In the genomic region with DNA sequence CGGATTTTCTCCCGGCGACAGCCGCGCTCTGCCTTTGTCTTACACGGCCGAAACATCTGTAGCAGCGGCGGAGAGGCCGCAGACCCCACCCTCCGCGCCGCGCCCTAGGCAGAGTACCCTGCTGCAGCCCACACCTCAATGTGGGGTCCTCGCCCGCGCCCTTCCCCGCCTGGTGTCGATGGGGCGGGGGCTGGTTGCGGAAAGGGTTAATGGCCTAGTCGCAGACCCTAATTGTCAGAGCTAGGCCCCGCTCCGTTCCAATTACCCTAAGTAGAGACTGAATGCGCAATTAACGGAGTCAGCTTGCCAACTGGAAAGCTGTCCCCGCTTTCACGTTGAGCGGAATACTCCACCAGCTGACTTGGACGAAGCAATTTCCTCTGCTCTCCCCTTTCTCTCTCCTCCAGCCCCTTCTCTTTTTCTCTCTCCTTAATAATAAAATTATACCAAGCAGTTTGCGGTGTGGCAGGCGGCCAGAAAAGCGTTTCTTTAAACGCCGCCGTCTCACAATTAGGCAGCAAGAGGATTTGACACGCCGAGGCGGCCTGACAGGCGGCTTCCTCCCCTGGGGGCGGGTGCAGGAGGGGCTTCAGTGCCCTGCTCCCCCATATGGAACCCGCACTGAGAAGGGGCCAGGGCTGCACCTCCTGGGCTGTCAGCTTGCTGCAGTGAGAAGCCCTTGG, we compare ENCODE assay signal across 8 mouse cellular contexts. TPM values are rescaled to one million over a fixed set of nuclear protein-coding genes. Genes with fewer than 3 reads are reported as not detected.
DNase-seq lines count a peak whose midpoint lies in the region; ATAC-seq and TF ChIP-seq lines count a peak whose summit lies in the region.

No protein-coding gene starts in this region.

- WGBS in forebrain, embryonic 10.5 days, result under 1% methylated on average over 42 of the region's 42 CpGs
- under 1% methylated on average over 42 of the region's 42 CpGs for WGBS in hindbrain, embryonic 12.5 days
- WGBS in small intestine, adult 2 months, result 37% methylated on average over 42 of the region's 42 CpGs

- POLR2A ChIA-PET in Patski (lab: Charles Lee), result interaction anchor here (0.6 to 1.5 kb wide), 4 partner anchors 13 to 71 kb away, joined by 3 to 5 read pairs (median 4); no protein-coding TSS in a partner anchor

- H3K4me3 ChIP-seq in forebrain, embryonic 10.5 days, result peak overlapping the region; percentile 63
- H3K4me3 ChIP-seq in hindbrain, embryonic 12.5 days, result peak overlapping the region; percentile 64
- peak overlapping the region; percentile 62 for H3K4me3 ChIP-seq in small intestine, adult 2 months (ENCODE audit: low read depth, low read length)

- in situ Hi-C loops in Patski (cut with MboI; ENCODE audit: low pct_unique_long_range_greater_than_20kb), result no loop called here

- ATAC-seq in Patski, result peak; percentile 7
- ATAC-seq in hindbrain, embryonic 12.5 days (ENCODE audit: low FRiP score), result peak; percentile 66

- peak overlapping the region; percentile 98 for H3K4me2 ChIP-seq in hindbrain, embryonic 12.5 days (replicated peaks)

- DNase-seq in B cell, adult 2 months, result peak; percentile 59 to 63
- DNase-seq in Patski (ENCODE audit: low read depth, low spot score), result peak; percentile 68
- DNase-seq in forebrain, embryonic 10.5 days (ENCODE audit: extremely low spot score, low spot score), result peak; percentile 71
- DNase-seq in layer of hippocampus, postnatal 25 days (ENCODE audit: extremely low spot score in 1 of 2, low spot score in 1 of 2), result peak; percentile 51 to 64
- DNase-seq in lung, postnatal 4 days, result peak; percentile 55 to 64
- no peak for DNase-seq in yolk sac, embryonic 10.5 days (ENCODE audit: low spot score)

- H3K27me3 ChIP-seq in Patski, result no peaks in the 10 kb centered on the region
- H3K27me3 ChIP-seq in forebrain, embryonic 10.5 days (ENCODE audit: poor library complexity, severe bottlenecking), result peaks cover 16% of the 10 kb centered on the region
- H3K27me3 ChIP-seq in hindbrain, embryonic 12.5 days, result no peaks in the 10 kb centered on the region; the same call in 1 of the 2 replicates
- no peaks in the 10 kb centered on the region for H3K27me3 ChIP-seq in small intestine, adult 2 months (ENCODE audit: control insufficient read depth, insufficient read depth, low read length)

- TF ChIP-seq POLR2A in small intestine, adult 2 months (IDR thresholded peaks at IDR 0.05; ENCODE audit: low read depth, low read length), result no peak

- TF ChIP-seq CTCF in Patski (IDR thresholded peaks at IDR 0.05), result no peak
- no peak for TF ChIP-seq CTCF in small intestine, adult 2 months (IDR thresholded peaks at IDR 0.05; ENCODE audit: extremely low read depth, insufficient read length, insufficient replicate concordance, low read depth, low read length)

- CTCF ChIA-PET in Patski (lab: Charles Lee), result interaction anchor here (1.7 to 2.1 kb wide), 3 partner anchors 18 to 35 kb away, joined by 3 to 6 read pairs (median 4); no protein-coding TSS in a partner anchor

- H3K4me1 ChIP-seq in forebrain, embryonic 10.5 days, result peaks cover 93% of the 10 kb centered on the region
- peaks cover 80% of the 10 kb centered on the region for H3K4me1 ChIP-seq in hindbrain, embryonic 12.5 days
- peaks cover 20% of the 10 kb centered on the region for H3K4me1 ChIP-seq in small intestine, adult 2 months (ENCODE audit: control insufficient read depth, insufficient read depth, insufficient read length, low read length)

- peaks cover 35% of the 10 kb centered on the region for H3K36me3 ChIP-seq in forebrain, embryonic 10.5 days (replicated peaks)
- no peaks in the 10 kb centered on the region for H3K36me3 ChIP-seq in hindbrain, embryonic 12.5 days
- no peaks in the 10 kb centered on the region for H3K36me3 ChIP-seq in small intestine, adult 2 months (ENCODE audit: control insufficient read depth, insufficient read depth, low read length)

- H3K9ac ChIP-seq in hindbrain, embryonic 12.5 days, result peak overlapping the region; percentile 76

- peak overlapping the region; percentile 86 for H3K27ac ChIP-seq in forebrain, embryonic 10.5 days
- H3K27ac ChIP-seq in hindbrain, embryonic 12.5 days, result peak overlapping the region; percentile 99
- H3K27ac ChIP-seq in small intestine, adult 2 months (ENCODE audit: insufficient read depth, low read depth, low read length), result no peak overlapping the region

- no peaks in the 10 kb centered on the region for H3K9me3 ChIP-seq in forebrain, embryonic 10.5 days
- no peaks in the 10 kb centered on the region for H3K9me3 ChIP-seq in hindbrain, embryonic 12.5 days (replicated peaks)

RNA-seq across cellular contexts. Expression of a gene that starts 45.3 kb away (rescaled TPM):
- 65.4 TPM for polyA plus RNA-seq in Patski (2021)
- polyA plus RNA-seq in forebrain, embryonic 10.5 days (2016; fragmentation: Nextera tagmentation; extraction: Ambion mirVana), result 59.3 and 66.1 TPM in 2 replicates
- 49.2 and 51.9 TPM in 2 replicates for polyA plus RNA-seq in hindbrain, embryonic 12.5 days (2016; fragmentation: Nextera tagmentation; extraction: Ambion mirVana)
- 10 to 100 TPM; 49.9 to 58.1 TPM for total RNA-seq in layer of hippocampus, postnatal 25 days (2021)
- 92.9 and 154 TPM in 2 replicates for polyA plus RNA-seq in small intestine, adult 2 months (2012; rRNA removed)
